Mouse (Mus musculus) lung, adult 2 months (tissue): ENCODE measurements around the gene Slc29a1. TPM values are rescaled to one million over a fixed set of nuclear protein-coding genes. Genes with fewer than 3 reads are reported as not detected.
"Not testable (repeated sequence)": the region's sequence is repeated elsewhere in the genome, so short reads cannot be mapped to it uniquely, and the experiment has no call there.

ENCODE experiments used
- DNase-seq: peaks from one replicate; pipeline ENCODE4 v3.0.0; 2022
- H3K4me1 ChIP-seq: fragments of 200-500 bp; 2 replicates; pipeline ENCODE4 v1.6.1; 2011; ENCODE audit warnings: low read length; ENCODE audit not compliant: control insufficient read depth, insufficient read depth
- H3K4me3 ChIP-seq: fragments of 200-500 bp; replicated peaks from 2 replicates; pipeline ENCODE3; 2011; ENCODE audit warnings: low read depth, mild to moderate bottlenecking, control low read depth, low read length; ENCODE audit errors: extremely low read depth
- CTCF ChIP-seq: fragments of 200-500 bp; IDR thresholded peaks from 2 replicates; pipeline ENCODE4 v1.5.1; 2011; ENCODE audit warnings: mild to moderate bottlenecking, low read length, control low read depth; ENCODE audit not compliant: insufficient read depth
- POLR2A ChIP-seq: fragments of 200-500 bp; IDR thresholded peaks from 2 replicates; pipeline ENCODE4 v1.6.1; 2011; ENCODE audit warnings: low read depth, mild to moderate bottlenecking, control low read depth, low read length, borderline replicate concordance; ENCODE audit errors: extremely low read depth
- WGBS: fragments of 180-500 bp; shearing (Covaris S2); methylation state at CpG from one replicate; pipeline ENCODE4 v1.1.7; 2018; 5-methylcytosine and 5-hydroxymethylcytosine counted together
- polyA plus RNA-seq: library from polyadenylated mRNA; depleted of rRNA; stranded (reverse); fragments of >200 nt; gene quantifications from 2 replicates; pipeline ENCODE4 v1.2.3, GENCODE M21; 2012

The Slc29a1 gene
- polyA plus RNA-seq, 1 experiment: 185 TPM

- WGBS: 44% methylated on average over 13 of the region's 13 CpGs
- no peak for TF ChIP-seq POLR2A
- TF ChIP-seq CTCF: no peak
- H3K4me3 ChIP-seq: no peak overlapping the region
- DNase-seq: no peak
- H3K4me1 ChIP-seq: peaks cover 7% of the 10 kb centered on the region
These were observed 29.8 kb upstream of the Slc29a1 start for GRCm38 (mm10) chr17:45628885-45629855.

- peaks cover 7% of the 10 kb centered on the region for H3K4me1 ChIP-seq
- TF ChIP-seq POLR2A (no peak), CTCF (no peak)
- DNase-seq: no peak
- H3K4me3 ChIP-seq: no peak overlapping the region
- WGBS: 57% methylated on average over 3 of the region's 3 CpGs
These were observed 28.8 kb upstream of the Slc29a1 start for GRCm38 (mm10) chr17:45628160-45628559.

GRCm38 (mm10) chr17:45626577-45627134 lies 27.2 kb upstream of the Slc29a1 start:
- 24% methylated on average over 15 of the region's 15 CpGs for WGBS
- Histone ChIP-seq H3K4me3 (no peak overlapping the region), H3K4me1 (peaks cover 7% of the 10 kb centered on the region)
- no peak for DNase-seq
- TF ChIP-seq CTCF (peak; percentile 72), POLR2A (no peak)

- H3K4me1 ChIP-seq, DNase-seq, H3K4me3 ChIP-seq: not testable (repeated sequence)
- 85% methylated on average over 8 of the region's 8 CpGs for WGBS
These were observed 24.0 kb upstream of the Slc29a1 start for GRCm38 (mm10) chr17:45623425-45623824.

- no peak for TF ChIP-seq CTCF
- TF ChIP-seq POLR2A: 0 out of 2 replicates have a peak, but pooled peaks have one; percentile 9
- H3K4me1 ChIP-seq: peaks cover 2% of the 10 kb centered on the region; the same call in 1 of the 2 replicates
- WGBS: 14% methylated on average over 20 of the region's 20 CpGs
- DNase-seq: no peak
- H3K4me3 ChIP-seq: peak overlapping the region; percentile 43
These were observed 20.2 kb upstream of the Slc29a1 start for GRCm38 (mm10) chr17:45619386-45620256.

GRCm38 (mm10) chr17:45618941-45619385 lies 19.6 kb upstream of the Slc29a1 start:
- no peak for DNase-seq
- Histone ChIP-seq H3K4me3 (peak overlapping the region; percentile 43), H3K4me1 (peaks cover 2% of the 10 kb centered on the region; the same call in 1 of the 2 replicates)
- peak; percentile 11; the same call in 1 of the 2 replicates for TF ChIP-seq POLR2A
- TF ChIP-seq CTCF: no peak
- 32% methylated on average over 8 of the region's 8 CpGs for WGBS

- no peak for TF ChIP-seq CTCF
- TF ChIP-seq POLR2A: no peak
- Histone ChIP-seq H3K4me3 (no peak overlapping the region), H3K4me1 (peaks cover 2% of the 10 kb centered on the region; the same call in 1 of the 2 replicates)
- 88% methylated on average over 6 of the region's 6 CpGs for WGBS
- no peak for DNase-seq
These were observed 18.2 kb upstream of the Slc29a1 start for GRCm38 (mm10) chr17:45617655-45618054.

GRCm38 (mm10) chr17:45616679-45617078 lies 17.3 kb upstream of the Slc29a1 start:
- WGBS: 61% methylated on average over 3 of the region's 3 CpGs
- H3K4me3 ChIP-seq: no peak overlapping the region
- TF ChIP-seq POLR2A: no peak
- TF ChIP-seq CTCF: no peak

More at GRCm38 (mm10) chr17:45616679-45617078, 17.3 kb upstream of the Slc29a1 start:
- DNase-seq: no peak
- peaks cover 2% of the 10 kb centered on the region; the same call in 1 of the 2 replicates for H3K4me1 ChIP-seq
